Mouse (Mus musculus): Measurements from ENCODE around the gene Cacna2d3. TPM values are rescaled to one million over a fixed set of nuclear protein-coding genes. Genes with fewer than 3 reads are reported as not detected.

Gene Cacna2d3
- total and polyA plus RNA-seq, 3 experiments, result not detected

DNA sequence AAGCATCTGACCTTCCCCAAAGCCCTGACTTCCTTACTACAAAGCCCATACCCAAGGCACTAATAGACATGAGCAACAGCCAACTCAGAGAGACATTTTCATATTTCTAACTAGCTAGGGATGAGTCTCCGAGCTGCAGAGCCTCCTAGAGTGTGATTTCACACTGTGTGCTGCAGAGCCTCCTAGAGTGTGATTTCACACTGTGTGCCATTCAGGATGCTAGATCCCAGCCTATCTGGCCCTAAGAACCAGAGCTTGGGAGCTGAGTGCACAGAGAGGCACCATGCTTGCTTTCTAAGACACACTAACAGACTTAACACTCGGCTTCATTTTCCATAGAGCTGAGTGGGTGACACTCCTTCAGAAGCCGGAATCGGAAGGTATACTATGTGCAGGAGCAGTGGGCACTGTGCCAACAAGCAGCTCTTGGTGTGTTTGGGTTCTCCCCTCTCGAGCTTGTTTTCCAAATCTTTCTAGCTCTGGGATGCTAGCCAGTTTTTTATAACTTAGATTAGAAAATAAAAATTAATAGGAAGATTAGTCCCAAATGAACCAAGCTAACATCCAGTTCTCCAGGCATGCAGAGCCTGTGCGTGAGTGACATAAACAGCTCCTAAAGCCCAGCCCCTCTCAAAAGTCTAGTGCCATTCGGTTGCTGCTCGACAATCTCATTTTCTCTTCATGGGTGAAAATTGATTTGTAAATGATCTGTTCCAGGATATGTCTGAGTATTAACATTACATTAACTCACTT, 316.4 kb downstream of the Cacna2d3 start:
- Histone ChIP-seq H3K27ac (ENCODE audit: insufficient read depth, low read depth) (no peak overlapping the region), H3K9ac (ENCODE audit: insufficient read depth, low read depth) (no peak overlapping the region), H3K36me3 (replicated peaks in 1 of 2; ENCODE audit: control insufficient read depth in 1 of 2, insufficient read depth in 1 of 2, low read length in 1 of 2) (no peaks in the 10 kb centered on the region), H3K27me3 (replicated peaks) (no peaks in the 10 kb centered on the region), H3K4me1 (ENCODE audit: control insufficient read depth in 1 of 2, insufficient read depth in 2 of 2) (no peaks in the 10 kb centered on the region), H3K79me2 (replicated peaks; ENCODE audit: control insufficient read depth, extremely low read depth, insufficient read depth, poor library complexity, severe bottlenecking) (no peaks in the 10 kb centered on the region), H3K4me2 (ENCODE audit: insufficient read depth, low read depth, poor library complexity, severe bottlenecking) (no peak overlapping the region), H3K4me3 (replicated peaks in 1 of 3; ENCODE audit: low read depth in 2 of 3, low read length in 2 of 3, poor library complexity in 1 of 3) (no peak overlapping the region), H3K9me3 (replicated peaks; ENCODE audit: low read length) (peaks cover 14% of the 10 kb centered on the region)
- in situ Hi-C loops (cut with MboI; ENCODE audit: low pct_ligation_motif_present, low pct_unique_long_range_greater_than_20kb, low sequenced_read_pairs), result no loop called here
- DNase-seq (ENCODE audit: extremely low read depth), result no peak
- dilution Hi-C loops (cut with MboI; ENCODE audit: extremely low pct_ligation_motif_present, extremely low pct_unique_long_range_greater_than_20kb, low sequenced_read_pairs), result no loop called here
- TF ChIP-seq BHLHE40 (IDR thresholded peaks at IDR 0.05; ENCODE audit: low read depth, low read length) (no peak), PAX5 (IDR thresholded peaks at IDR 0.05; ENCODE audit: low read length) (no peak), CHD1 (IDR thresholded peaks at IDR 0.05; ENCODE audit: low read depth, low read length) (no peak), JUN (IDR thresholded peaks at IDR 0.05; ENCODE audit: insufficient read depth, low read depth, low read length) (no peak)

DNA sequence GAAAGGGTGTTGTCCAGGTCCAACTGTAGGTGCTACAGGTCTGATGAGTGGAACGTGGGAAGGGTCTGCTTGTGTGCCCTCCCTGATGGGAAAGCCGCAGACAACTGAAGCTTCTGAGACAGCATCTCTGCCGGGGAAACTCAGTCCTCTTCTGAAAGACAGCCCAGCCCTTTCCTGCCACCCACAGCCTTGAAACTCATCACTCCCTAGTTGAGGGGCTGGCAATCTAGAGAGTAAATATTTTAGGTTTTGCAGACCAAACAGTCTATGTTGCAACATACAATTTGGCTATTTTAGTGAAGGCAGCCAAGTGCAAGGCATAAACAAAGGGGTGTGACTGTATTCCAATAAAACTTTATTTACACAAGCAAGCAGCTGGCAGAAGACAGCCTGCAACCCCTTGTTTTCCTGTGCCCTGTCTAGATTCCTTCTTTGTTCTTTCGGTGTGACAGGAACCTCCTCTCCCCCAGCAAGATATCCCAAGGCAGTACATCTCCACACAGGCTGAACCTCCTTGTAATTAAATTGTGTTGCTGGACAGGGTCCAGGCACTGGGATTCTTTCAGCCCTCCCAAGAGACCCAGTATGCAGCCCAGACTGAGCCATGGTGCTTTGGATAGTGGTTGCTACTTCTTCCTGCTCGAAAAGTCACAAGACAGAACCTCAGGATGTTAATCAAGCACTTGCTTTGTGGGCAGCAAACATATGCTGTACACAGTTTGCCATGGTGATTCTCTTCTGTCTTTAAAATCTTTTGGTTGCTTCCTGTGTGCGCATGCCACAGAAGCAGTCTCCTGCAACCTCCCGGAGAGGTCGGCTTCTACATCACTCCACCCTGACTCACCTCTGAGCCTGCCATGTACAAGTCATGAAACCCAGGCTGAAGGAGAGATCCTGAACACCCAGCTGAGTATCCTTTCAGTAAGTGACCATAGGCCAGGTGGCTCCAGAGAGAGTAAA, 317.5 kb downstream of the Cacna2d3 start:
- TF ChIP-seq NELFE (IDR thresholded peaks at IDR 0.05; ENCODE audit: low read depth, low read length) (no peak), IRF4 (IDR thresholded peaks at IDR 0.05; ENCODE audit: low read depth, low read length) (no peak), EP300 (IDR thresholded peaks at IDR 0.05; ENCODE audit: low read length) (no peak), ZNF384 (IDR thresholded peaks at IDR 0.05; ENCODE audit: low read depth, low read length) (no peak), GABPA (IDR thresholded peaks at IDR 0.05; ENCODE audit: insufficient replicate concordance, low read depth, low read length) (no peak), MAFK (IDR thresholded peaks at IDR 0.05; ENCODE audit: insufficient replicate concordance, low read length) (no peak), MEF2A (IDR thresholded peaks at IDR 0.05; ENCODE audit: borderline replicate concordance, low read depth, low read length) (no peak), BHLHE40 (IDR thresholded peaks at IDR 0.05; ENCODE audit: low read depth, low read length) (no peak), PAX5 (IDR thresholded peaks at IDR 0.05; ENCODE audit: low read length) (no peak), ETS1 (conservative IDR thresholded peaks at IDR 0.05; ENCODE audit: low read depth, low read length) (no peak), SMC3 (IDR thresholded peaks at IDR 0.05; ENCODE audit: low read depth, low read length) (no peak), POLR2AphosphoS2 (IDR thresholded peaks at IDR 0.05; ENCODE audit: low read depth, low read length) (no peak), POLR2A (IDR thresholded peaks at IDR 0.05; ENCODE audit: low read depth, low read length) (no peak), MAZ (IDR thresholded peaks at IDR 0.05; ENCODE audit: low read depth, low read length) (no peak), JUN (IDR thresholded peaks at IDR 0.05; ENCODE audit: insufficient read depth, low read depth, low read length) (no peak), TBP (conservative IDR thresholded peaks at IDR 0.05; ENCODE audit: low read depth, low read length) (no peak)
- no peaks in the 10 kb centered on the region for H3K27me3 ChIP-seq (replicated peaks)
- H3K79me2 ChIP-seq (replicated peaks; ENCODE audit: control insufficient read depth, extremely low read depth, insufficient read depth, poor library complexity, severe bottlenecking), result no peaks in the 10 kb centered on the region
- no peaks in the 10 kb centered on the region for H3K36me3 ChIP-seq (replicated peaks in 1 of 2; ENCODE audit: control insufficient read depth in 1 of 2, insufficient read depth in 1 of 2, low read length in 1 of 2)
- no peak overlapping the region for H3K27ac ChIP-seq (ENCODE audit: insufficient read depth, low read depth)
- DNase-seq (ENCODE audit: extremely low read depth), result no peak
- H3K4me1 ChIP-seq (ENCODE audit: control insufficient read depth in 1 of 2, insufficient read depth in 2 of 2), result no peaks in the 10 kb centered on the region
- in situ Hi-C loops (cut with MboI; ENCODE audit: low pct_ligation_motif_present, low pct_unique_long_range_greater_than_20kb, low sequenced_read_pairs) (no loop called here), dilution Hi-C loops (cut with MboI; ENCODE audit: extremely low pct_ligation_motif_present, extremely low pct_unique_long_range_greater_than_20kb, low sequenced_read_pairs) (no loop called here)
- H3K4me3 ChIP-seq (replicated peaks in 1 of 3; ENCODE audit: low read depth in 2 of 3, low read length in 2 of 3, poor library complexity in 1 of 3), result no peak overlapping the region
- no peak overlapping the region for H3K4me2 ChIP-seq (ENCODE audit: insufficient read depth, low read depth, poor library complexity, severe bottlenecking)
- H3K9ac ChIP-seq (ENCODE audit: insufficient read depth, low read depth), result no peak overlapping the region
- H3K9me3 ChIP-seq (replicated peaks; ENCODE audit: low read length), result peaks cover 12% of the 10 kb centered on the region

All from CH12.LX (cell line).